8 mouse cellular contexts compared by ENCODE assay signal in genomic region chr9:117629771-117630170, GRCm38 (mm10). TPM values are rescaled to one million over a fixed set of nuclear protein-coding genes. Genes with fewer than 3 reads are reported as not detected.
DNase-seq lines count a peak whose midpoint lies in the region; ATAC-seq lines count a peak whose summit lies in the region.

Gene Rbms3, minus strand, starts transcription at chr9:117629913.

- no peak within 1 kb of the TSS for H3K4me3 ChIP-seq in stomach, embryonic 15.5 days (replicated peaks)

- H3K9ac ChIP-seq in stomach, embryonic 15.5 days = no peak within 1 kb of the TSS

- no peak within 1 kb of the TSS for H3K4me2 ChIP-seq in stomach, embryonic 15.5 days

- WGBS in stomach, embryonic 15.5 days = 72% methylated on average over 9 of the region's 9 CpGs

- no peaks in the 10 kb centered on the region for H3K36me3 ChIP-seq in stomach, embryonic 15.5 days

- no peaks in the 10 kb centered on the region for H3K27me3 ChIP-seq in stomach, embryonic 15.5 days (replicated peaks)

- ATAC-seq in stomach, embryonic 15.5 days (ENCODE audit: insufficient read depth, low FRiP score, low read depth) = no peak
- ATAC-seq in megakaryocyte-erythroid progenitor cell, adult 5-6 weeks (replicated peaks; ENCODE audit: low FRiP score, low TSS enrichment, poor library complexity, severe bottlenecking) = no peak

- no peak within 1 kb of the TSS for H3K27ac ChIP-seq in stomach, embryonic 15.5 days

- no peaks in the 10 kb centered on the region for H3K4me1 ChIP-seq in stomach, embryonic 15.5 days

- H3K9me3 ChIP-seq in stomach, embryonic 15.5 days = no peaks in the 10 kb centered on the region

- no peak for DNase-seq in gastrocnemius, postnatal 10 days
- no peak for DNase-seq in gastrocnemius, adult 18-20 months (ENCODE audit: low spot score)
- DNase-seq in thymus, postnatal 0 days (ENCODE audit: low spot score) = no peak
- no peak for DNase-seq in thymus, postnatal 14 days
- no peak for DNase-seq in layer of hippocampus, postnatal 36 days
- no peak for DNase-seq in frontal cortex, postnatal 10 days (ENCODE audit: low spot score in 2 of 2)

RNA-seq across cellular contexts. Expression of gene Rbms3, which starts in this region (rescaled TPM):
- 10 to 100 TPM; 26.9 to 37.4 TPM for total RNA-seq in gastrocnemius, postnatal 10 days (2021)
- total RNA-seq in gastrocnemius, adult 18-20 months (2021) = 1 to 10 TPM; 4.5 to 4.6 TPM
- 15.2 and 17.4 TPM in 2 replicates for polyA plus RNA-seq in thymus, postnatal 0 days (2015; fragmentation: Nextera tagmentation; extraction: Ambion mirVana)
- total RNA-seq in layer of hippocampus, postnatal 36 days (2021) = 10 to 100 TPM; 14.1 to 15.4 TPM
- 64.3 and 67.2 TPM in 2 replicates for polyA plus RNA-seq in stomach, embryonic 15.5 days (2015; fragmentation: Nextera tagmentation; extraction: Ambion mirVana)
- total RNA-seq in megakaryocyte-erythroid progenitor cell, adult 5-6 weeks (2014; fragmentation: Nextera tagmentation) = not detected in 2 replicates
- total RNA-seq in megakaryocyte-erythroid progenitor cell, adult 5-6 weeks (2017) = not detected in 2 replicates

Comparison
In these comparisons a context has a peak if more than half of its experiments do, and no peak if none do; other contexts are left out.
1. RNA of gene Rbms3 (total RNA-seq): 26.9 to 37.4 TPM in gastrocnemius, postnatal 10 days, 14.1 to 15.4 TPM in layer of hippocampus, postnatal 36 days and 4.5 to 4.6 TPM in gastrocnemius, adult 18-20 months; not detected in megakaryocyte-erythroid progenitor cell, adult 5-6 weeks; every median in the first group is over 4 times any median in the second.